11 mouse cellular contexts compared by ENCODE assay signal in the genomic region with DNA sequence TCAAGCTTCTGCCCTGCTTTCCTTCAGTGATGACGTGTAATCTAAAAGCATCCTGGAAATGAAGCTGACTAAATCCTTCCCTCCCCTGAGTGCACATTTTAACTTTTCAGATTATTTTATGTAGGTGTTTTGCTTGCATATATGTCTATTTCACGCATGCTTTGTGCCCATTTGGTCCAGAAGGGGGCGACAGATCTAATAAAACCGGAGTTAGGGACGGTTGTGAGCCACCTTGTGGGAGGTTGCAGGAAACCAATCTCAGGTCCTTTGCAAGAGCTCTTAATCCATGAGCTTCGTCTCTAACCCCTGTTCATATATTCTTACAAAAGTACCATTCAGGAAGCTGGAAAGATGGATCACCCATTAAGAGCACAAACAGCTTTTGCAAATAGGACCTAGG. TPM values are rescaled to one million over a fixed set of nuclear protein-coding genes. Genes with fewer than 3 reads are reported as not detected.
DNase-seq lines count a peak whose midpoint lies in the region; ATAC-seq and TF ChIP-seq lines count a peak whose summit lies in the region.
"Had no signal": no experiment of that assay in that cellular context is flagged by ENCODE, and none has a peak within 500 bp of the region (broad histone marks: within the 10 kb centered on the region; RNA-seq: fewer than 3 reads in every experiment).

No protein-coding gene starts in this region.

- no peak for TF ChIP-seq EP300 in stomach, postnatal 0 days (optimal IDR thresholded peaks at IDR 0.05)

- no peak overlapping the region for H3K9ac ChIP-seq in heart, embryonic 11.5 days (ENCODE audit: low read depth, low read length)
- H3K9ac ChIP-seq in liver, embryonic 13.5 days: no peak overlapping the region
- no peak overlapping the region for H3K9ac ChIP-seq in stomach, postnatal 0 days (ENCODE audit: low read length)
- H3K9ac ChIP-seq: lung, embryonic 15.5 days; stomach, embryonic 15.5 days had no signal

- no peaks in the 10 kb centered on the region for H3K4me1 ChIP-seq in heart, embryonic 11.5 days (ENCODE audit: control insufficient read depth, insufficient read depth, low read length)
- no peaks in the 10 kb centered on the region; the same call in 1 of the 2 replicates for H3K4me1 ChIP-seq in thymus, adult 2 months (replicated peaks; ENCODE audit: control insufficient read depth, insufficient read depth, low read length)
- H3K4me1 ChIP-seq in liver, embryonic 13.5 days (replicated peaks): peaks cover 9% of the 10 kb centered on the region
- no peaks in the 10 kb centered on the region for H3K4me1 ChIP-seq in stomach, postnatal 0 days (replicated peaks; ENCODE audit: control insufficient read depth, insufficient read depth)

- no peak overlapping the region for H3K4me2 ChIP-seq in heart, embryonic 11.5 days
- H3K4me2 ChIP-seq in liver, embryonic 13.5 days: no peak overlapping the region
- H3K4me2 ChIP-seq in stomach, postnatal 0 days (replicated peaks; ENCODE audit: low read depth): no peak overlapping the region

- no peak for TF ChIP-seq CTCF in thymus, adult 2 months (IDR thresholded peaks at IDR 0.05; ENCODE audit: borderline replicate concordance, control insufficient read depth, extremely low read depth, insufficient read depth, low read length, poor library complexity)
- TF ChIP-seq CTCF in stomach, postnatal 0 days (IDR thresholded peaks at IDR 0.05; ENCODE audit: low read depth): peak; percentile 84

- WGBS in heart, embryonic 11.5 days (ENCODE audit: insufficient replicate concordance): 20% methylated on average over 6 of the region's 6 CpGs
- 56% methylated on average over 6 of the region's 6 CpGs for WGBS in thymus, adult 2 months
- WGBS in liver, embryonic 13.5 days (ENCODE audit: insufficient replicate concordance): 16% methylated on average over 6 of the region's 6 CpGs
- WGBS in stomach, postnatal 0 days: 37% methylated on average over 6 of the region's 6 CpGs

- H3K36me3 ChIP-seq in heart, embryonic 11.5 days (ENCODE audit: control insufficient read depth, insufficient read depth, low read length): no peaks in the 10 kb centered on the region
- H3K36me3 ChIP-seq in thymus, adult 2 months (ENCODE audit: control insufficient read depth, insufficient read depth, low read length): no peaks in the 10 kb centered on the region
- no peaks in the 10 kb centered on the region for H3K36me3 ChIP-seq in liver, embryonic 13.5 days
- no peaks in the 10 kb centered on the region for H3K36me3 ChIP-seq in stomach, postnatal 0 days (ENCODE audit: control insufficient read depth, insufficient read depth, low read length)
- H3K36me3 ChIP-seq: lung, embryonic 15.5 days; stomach, embryonic 15.5 days had no signal

- H3K4me3 ChIP-seq in heart, embryonic 11.5 days (ENCODE audit: low read depth, low read length): no peak overlapping the region
- H3K4me3 ChIP-seq in thymus, adult 2 months (ENCODE audit: control insufficient read depth, insufficient read depth, low read length): no peak overlapping the region
- H3K4me3 ChIP-seq in liver, embryonic 13.5 days (replicated peaks): no peak overlapping the region
- H3K4me3 ChIP-seq in stomach, postnatal 0 days (ENCODE audit: low read depth, low read length): no peak overlapping the region
- H3K4me3 ChIP-seq: erythroblast, embryonic 14.5 days; stomach, embryonic 15.5 days had no signal

- peaks cover 3% of the 10 kb centered on the region; the same call in 1 of the 2 replicates for H3K27me3 ChIP-seq in heart, embryonic 11.5 days (ENCODE audit: control insufficient read depth, insufficient read depth, low read length)
- no peaks in the 10 kb centered on the region for H3K27me3 ChIP-seq in thymus, adult 2 months (ENCODE audit: control insufficient read depth, insufficient read depth, low read length)
- peaks cover 5% of the 10 kb centered on the region; the same call in 1 of the 2 replicates for H3K27me3 ChIP-seq in liver, embryonic 13.5 days
- H3K27me3 ChIP-seq in stomach, postnatal 0 days (ENCODE audit: control insufficient read depth, insufficient read depth, low read length): no peaks in the 10 kb centered on the region
- H3K27me3 ChIP-seq: lung, embryonic 15.5 days; stomach, embryonic 15.5 days had no signal

- no peak for ATAC-seq in heart, embryonic 11.5 days (replicated peaks; ENCODE audit: insufficient number of reproducible peaks, low FRiP score, low TSS enrichment)
- no peak for ATAC-seq in liver, embryonic 13.5 days (ENCODE audit: low read depth)
- ATAC-seq in stomach, postnatal 0 days (ENCODE audit: low FRiP score, low TSS enrichment): no peak

- no peak for TF ChIP-seq POLR2A in thymus, adult 2 months (IDR thresholded peaks at IDR 0.05; ENCODE audit: control insufficient read depth, extremely low read depth, insufficient read depth, low read length, poor library complexity)

- no peak overlapping the region for H3K27ac ChIP-seq in heart, embryonic 11.5 days (ENCODE audit: low read depth, low read length)
- no peak overlapping the region for H3K27ac ChIP-seq in thymus, adult 2 months (ENCODE audit: control insufficient read depth, insufficient read depth, low read length)
- H3K27ac ChIP-seq in liver, embryonic 13.5 days: no peak overlapping the region
- no peak overlapping the region; the same call in 1 of the 2 replicates for H3K27ac ChIP-seq in stomach, postnatal 0 days (replicated peaks)
- H3K27ac ChIP-seq: lung, embryonic 15.5 days; stomach, embryonic 15.5 days had no signal

- peak; percentile 19 to 52 for DNase-seq in heart, postnatal 14 days
- peak; percentile 46 for DNase-seq in thymus, adult 2 months
- no peak for DNase-seq in thymus, adult 18-20 months
- peak; percentile 65 for DNase-seq in c-Kit-positive CD71-positive TER-119-positive erythroid progenitor cells, embryonic 14.5 days (ENCODE audit: low spot score)
- DNase-seq in liver, embryonic 13.5 days: peak; percentile 35
- DNase-seq in stomach, postnatal 0 days (ENCODE audit: low spot score): peak; percentile 71
- no peak for DNase-seq in layer of hippocampus, adult 9-11 months

- intact Hi-C loops in heart, postnatal 14 days (cut with DNase I): no loop called here

- no peaks in the 10 kb centered on the region for H3K9me3 ChIP-seq in heart, embryonic 11.5 days (replicated peaks; ENCODE audit: control insufficient read depth, low read length)
- H3K9me3 ChIP-seq in liver, embryonic 13.5 days (replicated peaks): no peaks in the 10 kb centered on the region
- H3K9me3 ChIP-seq in stomach, postnatal 0 days (ENCODE audit: control insufficient read depth, low read length): no peaks in the 10 kb centered on the region
- H3K9me3 ChIP-seq: lung, embryonic 15.5 days; stomach, embryonic 15.5 days had no signal

RNA-seq across cellular contexts. Expression of a gene that starts 1.6 kb away (rescaled TPM):
- not detected for total RNA-seq in heart, postnatal 14 days (2021)
- polyA plus RNA-seq in heart, embryonic 11.5 days (2014; fragmentation: Nextera tagmentation; extraction: Ambion mirVana): not detected in 2 replicates
- polyA plus RNA-seq in thymus, adult 2 months (2012; rRNA removed): 0.15 TPM in 1 of 2 replicates, not detected in the other
- 0.09 TPM in 2 replicates for polyA plus RNA-seq in liver, embryonic 13.5 days (2015; fragmentation: Nextera tagmentation; extraction: Ambion mirVana)
- 0.34 and 0.35 TPM in 2 replicates for polyA plus RNA-seq in stomach, postnatal 0 days (2015; fragmentation: Nextera tagmentation; extraction: Ambion mirVana)
- polyA plus RNA-seq: erythroblast, embryonic 14.5 days had no signal

RNA-seq across cellular contexts. Expression of a gene that starts 25.0 kb away (rescaled TPM):
- total RNA-seq in heart, postnatal 14 days (2021): 10 to 100 TPM in 1 of 2 experiments, 1 to 10 TPM in 1; 8.0 to 10.3 TPM
- 0.19 TPM in 1 of 2 replicates, not detected in the other for polyA plus RNA-seq in heart, embryonic 11.5 days (2014; fragmentation: Nextera tagmentation; extraction: Ambion mirVana)
- polyA plus RNA-seq in thymus, adult 2 months (2012; rRNA removed): 0.17 and 1.6 TPM in 2 replicates
- polyA plus RNA-seq in liver, embryonic 13.5 days (2015; fragmentation: Nextera tagmentation; extraction: Ambion mirVana): 0.05 TPM in 1 of 2 replicates, not detected in the other
- polyA plus RNA-seq in stomach, postnatal 0 days (2015; fragmentation: Nextera tagmentation; extraction: Ambion mirVana): 30.7 and 31.8 TPM in 2 replicates

RNA-seq across cellular contexts. Expression of a gene that starts 37.9 kb away (rescaled TPM):
- 10 to 100 TPM; 47.4 to 53.4 TPM for total RNA-seq in heart, postnatal 14 days (2021)
- 12.1 and 13.4 TPM in 2 replicates for polyA plus RNA-seq in heart, embryonic 11.5 days (2014; fragmentation: Nextera tagmentation; extraction: Ambion mirVana)
- polyA plus RNA-seq in thymus, adult 2 months (2012; rRNA removed): 49.1 and 51.7 TPM in 2 replicates
- 8.0 and 13.7 TPM in 2 replicates for polyA plus RNA-seq in liver, embryonic 13.5 days (2015; fragmentation: Nextera tagmentation; extraction: Ambion mirVana)
- 4.3 and 4.9 TPM in 2 replicates for polyA plus RNA-seq in stomach, postnatal 0 days (2015; fragmentation: Nextera tagmentation; extraction: Ambion mirVana)

Comparison
In these comparisons a context has a peak if more than half of its experiments do, and no peak if none do; other contexts are left out.
1. DNase-seq: peak in heart, postnatal 14 days (2 of 2), thymus, adult 2 months (single experiment), c-Kit-positive CD71-positive TER-119-positive erythroid progenitor cells, embryonic 14.5 days (single experiment), liver, embryonic 13.5 days (single experiment) and stomach, postnatal 0 days (single experiment); none in thymus, adult 18-20 months (0 of 2) and layer of hippocampus, adult 9-11 months (single experiment).
2. RNA of a gene that starts 25.0 kb away (polyA plus RNA-seq): 30.7 to 31.8 TPM in stomach, postnatal 0 days; 0.17 to 1.6 TPM in thymus, adult 2 months, 0.19 TPM in heart, embryonic 11.5 days and 0.05 TPM in liver, embryonic 13.5 days; every median in the first group is over 10 times any median in the second.